Mouse (Mus musculus): ENCODE measurements around the gene Pdcd7.

Gene Pdcd7

GRCm38 (mm10) chr9:65393606-65394005, 47.7 kb downstream of the Pdcd7 start:
- no peak for DNase-seq (ENCODE audit: extremely low spot score, low spot score)

- DNase-seq (ENCODE audit: extremely low spot score, low spot score), result no peak
These were observed 48.5 kb downstream of the Pdcd7 start for GRCm38 (mm10) chr9:65394360-65394759.

GRCm38 (mm10) chr9:65398279-65398678, 52.4 kb downstream of the Pdcd7 start, which contains the start of gene Rasl12:
Rasl12 (plus strand) TSS chr9:65398506.
- DNase-seq (ENCODE audit: extremely low spot score, low spot score), result peak; percentile 80

- DNase-seq (ENCODE audit: extremely low spot score, low spot score), result no peak
These were observed 54.0 kb downstream of the Pdcd7 start for GRCm38 (mm10) chr9:65399934-65400333.

GRCm38 (mm10) chr9:65404331-65405183, 58.7 kb downstream of the Pdcd7 start:
- no peak for DNase-seq (ENCODE audit: extremely low spot score, low spot score)

- no peak for DNase-seq (ENCODE audit: extremely low spot score, low spot score)
These were observed 59.2 kb downstream of the Pdcd7 start for GRCm38 (mm10) chr9:65405184-65405449.

- no peak for DNase-seq (ENCODE audit: extremely low spot score, low spot score)
These were observed 61.4 kb downstream of the Pdcd7 start for GRCm38 (mm10) chr9:65407327-65407726.

GRCm38 (mm10) chr9:65407861-65408260, 62.0 kb downstream of the Pdcd7 start:
- DNase-seq (ENCODE audit: extremely low spot score, low spot score), result no peak

GRCm38 (mm10) chr9:65408871-65409295, 63.0 kb downstream of the Pdcd7 start:
- no peak for DNase-seq (ENCODE audit: extremely low spot score, low spot score)

All from neural tube, embryonic 10.5 days (tissue).